Mouse (Mus musculus): ENCODE data around the gene Ppp1r18.

- TF ChIP-seq CTCF (IDR thresholded peaks at IDR 0.05; ENCODE audit: borderline replicate concordance, extremely low read depth, insufficient read depth, insufficient read length): no peak
- TF ChIP-seq POLR2A (IDR thresholded peaks at IDR 0.05; ENCODE audit: borderline replicate concordance, extremely low read depth, insufficient read depth, insufficient read length, poor library complexity, severe bottlenecking): no peak
Observed at GRCm38 (mm10) chr17:35833894-35834293, 31.5 kb upstream of the Ppp1r18 start.
